Mouse (Mus musculus): ENCODE measurements around the gene Gm3629.
"Not testable (repeated sequence)": the region's sequence is repeated elsewhere in the genome, so short reads cannot be mapped to it uniquely, and the experiment has no call there.

Gm3629 gene

DNA sequence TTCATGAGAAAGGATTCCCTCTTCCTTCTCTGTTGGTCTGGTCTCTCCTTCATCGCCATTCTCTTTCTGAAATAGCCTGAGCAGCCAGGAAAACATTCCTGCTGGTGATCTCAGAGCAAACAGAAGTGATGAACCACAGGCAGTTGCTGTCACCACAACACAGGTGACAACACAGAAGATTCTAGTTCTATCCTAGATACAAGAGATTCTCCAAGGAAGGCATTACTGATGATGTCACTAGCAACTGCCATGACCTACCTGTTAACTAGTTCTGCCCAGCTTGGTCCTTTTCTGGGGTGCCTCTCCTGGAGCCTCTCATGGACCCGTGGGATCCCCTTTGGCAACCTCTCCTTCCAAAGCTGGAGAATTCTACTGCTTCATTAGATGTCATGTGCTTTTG, at the start of gene Gm3629:
Gm3629 (minus strand) TSS at position 101 of the 400 bp plus-strand sequence.
- DNase-seq: not testable (repeated sequence)

GRCm38 (mm10) chr14:6622318-6622717, 31.9 kb upstream of the Gm3629 start, which contains the start of gene Gm3460:
Gene Gm3460, minus strand, starts transcription at chr14:6622418.
- DNase-seq: not testable (repeated sequence)

GRCm38 (mm10) chr14:6606436-6606835, 16.0 kb upstream of the Gm3629 start:
- not testable (repeated sequence) for DNase-seq

DNA sequence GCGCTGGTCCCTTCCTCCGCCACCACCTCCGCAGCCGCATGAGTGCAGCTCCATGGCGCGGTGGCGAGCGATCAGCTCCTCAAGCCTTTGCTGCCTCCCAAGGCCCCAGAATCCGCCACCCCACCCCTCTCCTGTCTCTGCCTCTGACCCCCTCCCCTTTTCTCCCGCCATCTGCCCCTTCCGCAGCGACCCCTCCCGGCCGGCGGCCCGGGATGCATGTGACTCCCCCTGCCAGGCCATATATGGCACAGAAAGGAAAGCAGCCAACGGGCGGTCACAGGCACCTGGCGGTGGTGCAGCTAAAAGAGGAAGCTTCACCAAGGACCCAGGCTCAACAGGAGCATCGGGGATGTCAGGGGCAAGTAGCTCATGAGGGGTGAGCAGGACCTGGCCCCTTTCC, 14.6 kb upstream of the Gm3629 start:
- peak; percentile 77 for DNase-seq

GRCm38 (mm10) chr14:6604551-6604950, 14.1 kb upstream of the Gm3629 start:
- DNase-seq: peak; percentile 16

- DNase-seq: not testable (repeated sequence)
Observed at GRCm38 (mm10) chr14:6537190-6537589, 53.2 kb downstream of the Gm3629 start, which contains the start of gene Gm8356. Gene Gm8356, minus strand, starts transcription at chr14:6537290.

All from retina, postnatal 1 day (tissue).